Mouse (Mus musculus): ENCODE results near the gene Wfdc15b.
"Not testable (repeated sequence)": the region's sequence is repeated elsewhere in the genome, so short reads cannot be mapped to it uniquely, and the experiment has no call there.

Wfdc15b gene

GRCm38 (mm10) chr2:164221522-164221921 lies at the start of gene Wfdc15b:
Wfdc15b (minus strand) TSS chr2:164221660.
- no peak for DNase-seq (ENCODE audit: inconsistent age in 2 of 2, low spot score in 1 of 2)

- DNase-seq (ENCODE audit: inconsistent age in 2 of 2, low spot score in 1 of 2), result not testable (repeated sequence)
Observed at GRCm38 (mm10) chr2:164256540-164256939, 35.1 kb upstream of the Wfdc15b start, which contains the start of gene Svs3b. Svs3b (minus strand) TSS chr2:164256640.

- DNase-seq (ENCODE audit: inconsistent age in 2 of 2, low spot score in 1 of 2), result no peak
Observed at GRCm38 (mm10) chr2:164238366-164238765, 16.9 kb upstream of the Wfdc15b start, which contains the start of gene Svs2. Svs2 (minus strand) TSS chr2:164238466.

GRCm38 (mm10) chr2:164232671-164233070 lies 11.2 kb upstream of the Wfdc15b start:
- no peak for DNase-seq (ENCODE audit: inconsistent age in 2 of 2, low spot score in 1 of 2)

GRCm38 (mm10) chr2:164228361-164229070 lies 7.1 kb upstream of the Wfdc15b start:
- peak; percentile 38 to 77 for DNase-seq (ENCODE audit: inconsistent age in 2 of 2, low spot score in 1 of 2)

GRCm38 (mm10) chr2:164219295-164219694 lies 2.2 kb downstream of the Wfdc15b start:
- DNase-seq (ENCODE audit: inconsistent age in 2 of 2, low spot score in 1 of 2), result no peak

- DNase-seq (ENCODE audit: inconsistent age in 2 of 2, low spot score in 1 of 2), result no peak
Observed at GRCm38 (mm10) chr2:164212711-164213110, 8.7 kb downstream of the Wfdc15b start.

GRCm38 (mm10) chr2:164210892-164211291 lies 10.6 kb downstream of the Wfdc15b start:
- no peak for DNase-seq (ENCODE audit: inconsistent age in 2 of 2, low spot score in 1 of 2)

- DNase-seq (ENCODE audit: inconsistent age in 2 of 2, low spot score in 1 of 2), result peak in 1 of 2 experiments; percentile 56
Observed at GRCm38 (mm10) chr2:164206676-164207075, 14.8 kb downstream of the Wfdc15b start.

- not testable (repeated sequence) for DNase-seq (ENCODE audit: inconsistent age in 2 of 2, low spot score in 1 of 2)
Observed at GRCm38 (mm10) chr2:164206011-164206410, 15.4 kb downstream of the Wfdc15b start.

- no peak for DNase-seq (ENCODE audit: inconsistent age in 2 of 2, low spot score in 1 of 2)
Observed at GRCm38 (mm10) chr2:164199626-164200327, 21.7 kb downstream of the Wfdc15b start, which contains the start of gene Wfdc15a. Wfdc15a (minus strand) TSS chr2:164200130.

- peak; percentile 57 to 71 for DNase-seq (ENCODE audit: inconsistent age in 2 of 2, low spot score in 1 of 2)
Observed at GRCm38 (mm10) chr2:164196700-164196990, 24.8 kb downstream of the Wfdc15b start.

- peak; percentile 26 to 85 for DNase-seq (ENCODE audit: inconsistent age in 2 of 2, low spot score in 1 of 2)
Observed at GRCm38 (mm10) chr2:164195971-164196699, 25.3 kb downstream of the Wfdc15b start.

- peak; percentile 50 to 81 for DNase-seq (ENCODE audit: inconsistent age in 2 of 2, low spot score in 1 of 2)
Observed at GRCm38 (mm10) chr2:164194959-164195630, 26.4 kb downstream of the Wfdc15b start.

- DNase-seq (ENCODE audit: inconsistent age in 2 of 2, low spot score in 1 of 2), result no peak
Observed at GRCm38 (mm10) chr2:164192279-164192678, 29.2 kb downstream of the Wfdc15b start.

GRCm38 (mm10) chr2:164190576-164190975 lies 30.9 kb downstream of the Wfdc15b start, which contains the start of gene Wfdc12:
Wfdc12 (minus strand) TSS chr2:164190608.
- peak in 1 of 2 experiments; percentile 32 for DNase-seq (ENCODE audit: inconsistent age in 2 of 2, low spot score in 1 of 2)

- peak in 1 of 2 experiments; percentile 52 for DNase-seq (ENCODE audit: inconsistent age in 2 of 2, low spot score in 1 of 2)
Observed at GRCm38 (mm10) chr2:164188722-164189121, 32.7 kb downstream of the Wfdc15b start.

GRCm38 (mm10) chr2:164184145-164184719 lies 37.2 kb downstream of the Wfdc15b start:
- peak in 1 of 2 experiments; percentile 13 for DNase-seq (ENCODE audit: inconsistent age in 2 of 2, low spot score in 1 of 2)

- peak in 1 of 2 experiments; percentile 12 for DNase-seq (ENCODE audit: inconsistent age in 2 of 2, low spot score in 1 of 2)
Observed at GRCm38 (mm10) chr2:164183340-164183739, 38.1 kb downstream of the Wfdc15b start.

- peak in 1 of 2 experiments; percentile 10 for DNase-seq (ENCODE audit: inconsistent age in 2 of 2, low spot score in 1 of 2)
Observed at GRCm38 (mm10) chr2:164182692-164183255, 38.7 kb downstream of the Wfdc15b start, which contains the start of gene Wfdc5. Wfdc5 (minus strand) TSS chr2:164182742.
